Mouse (Mus musculus) CH12.LX (cell line): ENCODE measurements around the gene Rundc3b.

Experiments used
- BHLHE40 ChIP-seq: IDR thresholded peaks from 2 replicates; pipeline ENCODE4 v1.6.1; 2011; ENCODE audit warnings: mild to moderate bottlenecking, low read depth, low read length, improper control_type of control experiment
- MAX ChIP-seq: IDR thresholded peaks from 2 replicates; pipeline ENCODE4 v1.6.1; 2011; ENCODE audit warnings: low read length, improper control_type of control experiment

GRCm38 (mm10) chr5:8542631-8543207, 80.0 kb downstream of the Rundc3b start:
- no peak for TF ChIP-seq MAX
- TF ChIP-seq BHLHE40: no peak
